Mouse (Mus musculus): ENCODE results near the gene Stard5.

DNA sequence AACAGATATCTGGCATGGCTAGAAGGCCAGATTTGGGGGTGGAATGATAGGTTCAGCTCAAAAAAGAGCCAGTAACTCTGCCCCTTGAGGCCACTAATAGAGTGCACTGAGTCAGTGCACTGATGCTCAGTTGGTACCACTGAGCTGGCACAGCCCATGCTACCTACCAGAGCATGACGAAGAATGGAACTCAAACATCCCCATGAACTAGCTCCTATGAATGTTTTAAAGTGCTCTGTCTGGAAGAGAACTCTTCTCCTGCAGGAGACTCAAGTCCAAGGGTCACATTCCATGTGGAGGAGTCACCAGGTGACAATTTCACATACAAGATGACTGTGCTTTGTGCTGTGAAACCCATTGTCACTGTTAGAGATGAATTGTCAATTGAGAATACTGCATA is 13.1 kb upstream of the Stard5 start:
- TF ChIP-seq CTCF (IDR thresholded peaks at IDR 0.05; ENCODE audit: low read depth, low read length): no peak
- no peak for TF ChIP-seq POLR2A (IDR thresholded peaks at IDR 0.05; ENCODE audit: borderline replicate concordance, low read depth, low read length)
